Mouse (Mus musculus) CH12F3 (cell line): ENCODE results near the gene Rgs14.

Experiments
- in situ Hi-C: fragments of 300-500 bp; cut with MboI; formaldehyde crosslinking; loops from 2 replicates; pipeline ENCODE4 v1.14.3; 2020; ENCODE audit warnings: low sequenced_read_pairs

The Rgs14 gene

DNA sequence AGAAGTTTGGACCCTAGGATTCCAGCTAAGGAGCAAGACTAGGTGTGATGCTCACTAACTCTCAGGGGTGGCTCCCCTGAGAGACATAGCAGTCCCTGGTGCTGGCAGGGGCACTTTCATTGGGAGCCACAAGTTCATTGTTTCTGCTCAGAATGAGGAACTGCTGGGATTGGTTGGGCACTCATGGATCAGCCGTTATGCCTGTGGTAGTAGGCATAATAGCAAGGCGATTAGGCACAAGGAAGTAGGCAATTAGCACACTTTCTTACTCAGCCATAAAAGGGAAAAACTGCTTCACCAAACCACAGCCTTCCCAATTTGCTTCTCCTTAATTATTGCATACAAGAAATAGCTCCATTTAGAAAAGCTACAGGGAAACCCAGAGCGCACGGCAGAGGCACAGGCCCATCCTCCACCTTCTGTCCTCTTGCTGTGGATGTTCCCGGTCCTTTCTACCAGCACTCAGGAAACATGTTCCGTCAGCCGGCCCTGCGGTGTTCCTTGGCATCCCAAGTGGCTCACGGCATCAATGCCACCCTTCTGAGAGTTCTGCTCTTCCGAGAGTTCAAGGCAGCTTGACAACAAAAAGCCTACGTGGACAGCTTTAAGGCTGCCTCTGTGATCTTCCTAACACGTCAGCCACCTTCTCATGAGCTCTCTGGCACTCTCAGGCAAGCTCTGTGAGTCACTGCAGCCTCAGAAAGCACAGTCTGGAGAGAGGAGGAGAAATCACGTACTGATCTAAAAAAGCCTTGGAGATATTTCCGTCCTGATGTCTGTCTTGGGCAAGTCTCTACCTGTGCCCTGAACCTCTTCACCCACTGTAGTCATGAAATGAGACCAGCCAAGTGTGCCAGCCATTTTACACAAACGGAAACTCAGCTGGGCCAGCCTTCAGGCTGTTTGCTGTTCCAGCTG lies 34.7 kb downstream of the Rgs14 start:
- in situ Hi-C loops = no loop called here

DNA sequence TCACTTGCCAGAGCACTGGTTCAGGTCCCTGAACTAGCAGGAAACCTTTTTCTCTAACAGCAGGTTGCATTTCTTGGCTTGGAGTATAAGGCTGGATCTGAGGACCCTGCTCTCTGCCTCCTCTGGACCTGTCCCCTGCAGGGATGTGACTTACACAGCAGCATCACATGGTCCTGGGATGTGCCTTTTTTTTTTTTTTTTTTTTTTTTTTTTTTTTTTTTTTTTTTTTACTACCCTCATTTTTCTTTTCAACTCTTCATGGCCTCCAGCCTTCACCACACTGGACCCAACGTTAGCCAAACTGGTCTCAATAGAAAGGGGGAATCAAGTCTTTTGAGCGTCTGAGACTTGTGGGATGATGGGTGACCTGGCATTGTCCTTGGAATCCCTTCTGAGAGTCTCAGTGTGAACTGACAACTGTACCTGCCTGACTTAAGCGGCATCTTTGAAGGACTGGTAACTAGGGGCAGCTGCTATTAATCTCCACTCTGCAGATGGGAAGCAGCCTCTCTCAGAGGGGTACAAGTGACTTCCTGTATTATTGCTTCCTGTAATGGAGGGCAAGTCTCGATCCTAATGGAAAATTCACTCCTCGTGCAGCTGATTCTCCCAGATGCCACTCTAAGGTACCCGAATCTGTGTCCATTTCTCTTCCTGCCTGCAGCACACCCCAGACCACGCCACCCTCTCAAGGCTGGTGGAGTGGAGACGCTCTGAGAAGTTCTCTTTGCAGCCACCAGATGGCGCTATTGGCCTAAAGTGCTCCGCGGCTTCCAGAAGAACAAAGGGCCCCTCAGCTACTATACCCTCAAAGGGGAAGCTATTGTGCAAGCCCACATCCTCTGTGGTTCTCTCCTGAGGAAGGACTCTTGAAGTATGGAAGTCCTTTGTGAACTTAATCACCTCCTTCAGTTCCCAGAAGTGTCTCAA lies 35.6 kb downstream of the Rgs14 start:
- in situ Hi-C loops = no loop called here

DNA sequence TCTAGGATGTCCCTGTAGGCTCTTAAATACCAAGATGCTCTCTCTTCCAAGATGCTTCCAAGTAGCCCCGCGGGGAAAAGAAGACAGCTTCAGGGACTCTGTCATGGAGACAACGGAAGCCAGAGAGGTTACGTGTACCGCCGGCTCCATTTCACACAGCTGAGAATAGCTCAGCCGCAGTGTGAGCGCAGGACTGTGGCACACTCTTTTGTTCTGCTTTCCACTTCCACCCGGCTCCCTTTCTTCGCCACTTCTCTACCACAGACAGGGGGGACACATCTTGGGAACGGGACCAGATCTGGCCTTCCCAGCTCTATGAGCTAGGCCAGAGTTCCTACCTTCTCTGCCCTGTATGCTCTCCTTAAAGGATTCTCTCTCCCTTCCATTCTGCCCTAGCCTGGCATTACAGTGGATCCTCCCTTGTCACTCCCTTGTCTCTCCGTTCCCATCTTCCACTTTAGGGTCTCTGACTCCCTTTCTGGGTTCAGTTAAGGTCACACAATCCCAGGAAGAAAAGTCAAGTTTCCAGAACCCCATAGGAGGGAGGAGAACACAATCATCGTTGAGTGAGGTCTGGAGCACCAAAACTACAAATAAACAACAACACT lies 36.4 kb downstream of the Rgs14 start:
- in situ Hi-C loops = no loop called here

DNA sequence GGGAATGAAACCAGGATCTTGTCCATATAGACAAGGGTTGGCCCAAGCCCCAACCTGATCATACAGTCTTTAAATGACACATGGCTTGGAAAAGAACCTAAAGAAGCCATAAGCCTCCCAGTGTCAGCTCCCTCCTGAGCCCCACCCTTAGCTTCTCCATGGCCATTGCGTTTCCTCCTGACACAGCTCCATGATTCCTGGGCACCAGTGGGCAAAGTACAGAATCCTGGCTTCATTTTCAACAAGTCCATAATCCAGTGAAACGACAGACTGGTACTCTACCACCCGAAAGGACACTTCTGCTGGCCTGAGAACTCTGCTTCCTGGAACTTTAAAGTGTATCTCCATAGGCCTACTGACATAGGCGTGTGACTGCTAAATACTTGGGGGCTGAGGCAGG lies 37.8 kb downstream of the Rgs14 start:
- in situ Hi-C loops = no loop called here

DNA sequence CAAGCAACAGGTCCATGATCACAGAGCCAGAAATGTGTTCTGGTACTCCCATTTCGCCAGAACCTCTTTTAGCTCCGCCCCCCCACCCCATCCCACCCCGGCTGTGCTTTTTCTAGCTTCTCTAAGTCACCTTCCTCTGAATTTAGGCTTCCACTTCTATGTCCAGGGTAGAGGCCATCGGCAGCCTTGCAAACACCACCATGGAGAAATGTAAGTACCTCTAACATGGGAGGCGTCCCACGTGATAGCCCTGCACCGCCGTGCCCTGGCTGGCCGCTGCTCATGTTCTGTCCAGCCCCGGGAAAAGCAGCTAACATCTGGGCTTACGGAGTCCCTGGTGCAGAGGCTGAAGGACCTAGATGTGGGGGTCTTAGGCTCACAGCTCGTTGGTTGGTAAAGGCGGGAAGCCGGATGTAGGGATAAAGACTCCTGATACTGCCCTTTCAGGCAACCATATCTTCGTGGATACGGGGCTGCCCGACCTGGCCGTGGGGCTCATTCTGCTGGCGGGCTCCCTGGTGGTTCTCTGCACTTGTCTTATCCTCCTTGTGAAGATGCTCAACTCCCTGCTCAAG lies 39.1 kb downstream of the Rgs14 start:
- in situ Hi-C loops = no loop called here

DNA sequence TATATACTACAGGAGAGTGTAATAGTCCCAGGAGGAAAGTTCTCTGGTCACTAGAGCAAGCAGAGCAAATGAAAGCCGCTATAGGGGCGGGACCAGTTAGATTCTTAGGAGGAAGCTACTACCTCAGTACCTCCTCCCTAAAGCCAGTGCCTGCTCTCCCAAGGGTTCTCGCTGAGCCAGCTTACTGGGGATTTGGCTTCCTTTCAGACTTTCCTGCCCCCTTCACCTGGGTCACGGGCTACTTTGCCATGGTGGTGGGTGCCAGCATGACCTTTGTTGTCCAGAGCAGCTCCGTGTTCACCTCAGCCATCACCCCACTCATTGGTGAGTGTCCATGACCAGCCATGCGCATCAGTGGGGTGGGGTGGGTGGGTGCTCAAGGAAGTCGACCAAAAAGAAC lies 42.3 kb downstream of the Rgs14 start:
- in situ Hi-C loops = loop anchor here (10.0 kb wide), 1 partner anchor 113 kb away; the partner anchor contains the start of gene Dok3

DNA sequence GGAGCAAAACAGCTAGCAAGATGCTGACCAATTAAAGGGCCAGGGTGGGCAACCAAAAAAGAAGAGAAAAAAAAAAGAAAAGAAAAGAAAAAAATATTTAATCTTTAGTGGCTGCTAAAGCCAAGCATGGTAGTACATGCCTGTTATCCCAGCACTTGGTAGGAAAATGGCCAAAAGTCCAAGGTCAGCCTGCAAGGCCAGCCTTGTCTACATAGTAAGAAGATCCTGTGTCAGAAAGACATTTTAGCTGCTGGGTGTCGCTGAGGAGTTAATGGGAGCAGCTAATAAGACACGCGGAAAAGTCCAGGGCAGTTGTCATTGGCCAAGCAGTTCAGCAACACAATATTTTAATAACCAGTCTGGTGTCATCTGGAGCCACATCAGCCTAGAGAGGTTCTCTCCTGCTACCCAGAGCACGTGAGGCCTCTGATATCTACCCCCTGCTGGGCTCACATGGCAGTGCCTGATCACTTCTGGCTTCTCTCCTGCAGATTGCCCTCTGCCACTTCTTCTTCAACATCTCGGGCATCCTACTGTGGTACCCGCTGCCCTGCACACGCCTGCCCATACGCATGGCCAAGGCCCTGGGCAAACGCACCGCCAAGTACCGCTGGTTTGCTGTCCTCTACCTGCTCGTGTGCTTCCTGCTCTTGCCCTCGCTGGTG lies 43.2 kb downstream of the Rgs14 start:
- in situ Hi-C loops = loop anchor here (10.0 kb wide), 1 partner anchor 112 kb away; the partner anchor contains the start of gene Dok3

DNA sequence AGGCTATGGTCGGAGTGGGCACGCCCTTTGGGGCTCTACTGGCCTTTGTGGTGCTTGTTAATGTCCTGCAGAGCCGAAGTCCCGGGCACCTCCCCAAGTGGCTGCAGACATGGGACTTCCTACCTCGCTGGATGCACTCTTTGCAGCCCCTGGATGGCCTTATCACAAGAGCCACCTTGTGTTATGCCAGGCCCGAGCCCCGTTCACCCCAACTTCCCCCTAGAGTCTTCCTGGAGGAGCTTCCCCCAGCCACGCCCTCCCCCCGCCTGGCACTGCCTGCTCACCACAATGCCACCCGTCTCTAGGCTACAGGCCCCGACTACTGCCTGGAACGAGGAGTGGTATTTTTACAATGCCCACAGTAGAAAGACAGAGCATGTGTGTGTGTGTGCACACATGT lies 43.8 kb downstream of the Rgs14 start:
- in situ Hi-C loops = loop anchor here (10.0 kb wide), 1 partner anchor 111 kb away; the partner anchor contains the start of gene Dok3

DNA sequence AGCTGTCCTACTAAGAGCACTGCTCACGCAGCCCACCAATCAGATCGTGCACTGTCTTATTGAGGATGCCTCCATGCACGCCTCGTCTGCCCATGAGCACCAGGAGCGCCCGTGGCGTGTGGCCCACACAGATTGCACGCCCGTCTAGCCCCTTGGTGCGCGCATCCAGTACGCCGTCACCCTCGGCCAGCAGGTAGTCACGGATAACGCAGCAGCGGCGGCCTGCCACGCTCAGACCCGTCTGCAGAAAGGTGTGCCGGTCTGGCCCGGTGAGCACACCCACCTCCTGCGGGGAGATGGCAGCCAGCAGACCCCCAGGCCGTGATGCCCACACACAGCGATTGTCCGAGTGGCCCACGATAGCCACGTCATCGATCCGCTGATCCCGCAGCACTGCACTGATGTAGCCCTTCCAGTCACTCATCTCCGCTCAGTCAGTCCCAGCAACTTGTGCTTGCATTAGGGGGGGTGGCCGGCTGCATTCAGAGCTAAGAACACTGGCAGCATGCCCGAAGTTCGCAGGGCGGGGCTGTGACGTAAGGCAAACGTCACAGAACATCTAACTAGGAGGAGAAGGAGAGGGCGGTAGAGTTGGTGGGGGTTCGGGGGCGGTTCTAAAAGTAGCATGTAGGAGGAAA lies 45.3 kb downstream of the Rgs14 start, which contains the start of gene Pfn3:
Gene Pfn3 (minus strand): TSS at position 490 of the 638 bp plus-strand sequence.
- in situ Hi-C loops = loop anchor here (10.0 kb wide), 1 partner anchor 110 kb away; the partner anchor contains the start of gene Dok3

DNA sequence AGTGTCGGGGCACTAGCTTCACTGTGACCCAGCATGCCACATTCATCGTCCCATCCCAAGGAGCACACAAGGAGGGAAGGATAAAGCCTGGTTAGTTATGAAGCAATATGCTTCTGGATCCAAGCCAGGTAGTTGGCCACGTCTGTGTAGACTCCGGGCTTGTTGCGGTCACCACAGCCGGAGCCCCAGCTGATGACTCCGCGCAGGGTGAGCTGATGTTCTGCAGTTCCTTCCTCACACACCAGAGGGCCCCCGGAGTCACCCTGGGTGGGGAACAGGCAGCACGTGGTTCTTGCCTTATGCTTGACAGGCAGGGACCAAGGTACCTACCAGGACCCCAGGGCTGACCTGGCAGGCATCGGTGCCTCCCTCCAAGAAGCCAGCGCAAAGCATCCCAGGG lies 48.5 kb downstream of the Rgs14 start:
- in situ Hi-C loops = loop anchor here (10.0 kb wide), 1 partner anchor 107 kb away; the partner anchor contains the start of gene Dok3

DNA sequence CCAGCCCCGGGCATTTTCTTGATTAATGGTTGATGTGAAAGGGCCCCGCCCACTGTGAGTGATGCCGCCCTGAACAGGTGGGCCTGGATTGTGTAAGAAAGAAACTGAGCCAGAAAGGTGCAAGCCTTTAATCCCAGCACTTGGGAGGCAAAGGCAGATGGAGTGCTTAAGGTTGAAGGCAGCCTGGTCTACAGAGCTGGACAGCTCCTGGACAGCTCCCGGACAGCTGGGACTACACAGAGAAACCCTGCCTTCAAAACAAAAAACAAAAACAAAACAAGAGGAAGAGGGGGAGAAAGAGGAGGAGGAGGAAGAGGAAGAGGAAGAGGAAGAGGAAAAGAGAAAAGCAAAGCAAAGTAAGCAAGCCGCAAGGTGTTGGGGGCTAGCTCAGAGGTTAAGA lies 49.6 kb downstream of the Rgs14 start:
- in situ Hi-C loops = loop anchor here (10.0 kb wide), 1 partner anchor 106 kb away; the partner anchor contains the start of gene Dok3

DNA sequence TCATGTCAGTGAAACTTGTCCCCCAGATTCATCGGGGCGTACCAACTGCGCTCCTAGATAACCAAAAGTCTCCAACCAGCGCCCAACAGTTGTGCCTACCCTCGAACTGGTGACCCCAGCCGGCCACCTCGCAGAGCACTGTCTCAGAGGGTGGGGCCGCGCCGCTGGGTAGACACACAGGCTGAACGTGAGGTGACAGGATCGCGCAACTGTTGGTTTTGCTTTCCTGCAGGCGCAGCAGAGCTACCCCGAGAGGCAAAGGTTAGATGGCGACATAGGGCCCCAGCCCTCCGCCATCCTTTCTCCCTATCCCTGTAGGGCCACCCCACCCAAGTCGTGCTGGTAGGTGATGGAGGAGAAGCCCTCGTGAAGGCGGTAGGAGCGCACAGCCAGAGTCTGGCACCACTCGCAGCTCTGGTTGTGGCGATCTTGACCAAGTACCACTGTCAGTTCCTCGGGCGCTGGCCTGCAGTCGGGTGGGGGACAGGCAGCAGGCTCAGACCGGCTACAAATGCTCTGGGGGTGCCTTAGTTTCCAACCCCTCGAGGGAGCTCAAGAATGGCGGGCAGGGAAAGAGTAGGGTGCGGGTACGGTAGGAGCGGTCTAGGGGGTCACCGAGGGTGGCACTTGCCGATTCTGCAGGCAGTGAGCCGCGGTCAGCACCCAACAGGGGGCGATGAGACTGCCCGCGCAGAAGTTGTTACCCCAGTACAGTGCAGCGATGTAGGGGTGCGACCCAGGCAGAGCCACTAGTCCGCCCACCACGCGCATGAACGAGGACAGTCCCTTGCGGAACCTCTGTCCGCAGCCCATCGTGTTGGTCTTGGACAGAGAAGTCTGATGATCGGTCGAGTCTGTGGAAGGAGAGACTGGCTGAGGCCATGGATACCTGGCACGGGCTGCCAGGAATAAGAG lies 50.7 kb downstream of the Rgs14 start:
- in situ Hi-C loops = no loop called here

DNA sequence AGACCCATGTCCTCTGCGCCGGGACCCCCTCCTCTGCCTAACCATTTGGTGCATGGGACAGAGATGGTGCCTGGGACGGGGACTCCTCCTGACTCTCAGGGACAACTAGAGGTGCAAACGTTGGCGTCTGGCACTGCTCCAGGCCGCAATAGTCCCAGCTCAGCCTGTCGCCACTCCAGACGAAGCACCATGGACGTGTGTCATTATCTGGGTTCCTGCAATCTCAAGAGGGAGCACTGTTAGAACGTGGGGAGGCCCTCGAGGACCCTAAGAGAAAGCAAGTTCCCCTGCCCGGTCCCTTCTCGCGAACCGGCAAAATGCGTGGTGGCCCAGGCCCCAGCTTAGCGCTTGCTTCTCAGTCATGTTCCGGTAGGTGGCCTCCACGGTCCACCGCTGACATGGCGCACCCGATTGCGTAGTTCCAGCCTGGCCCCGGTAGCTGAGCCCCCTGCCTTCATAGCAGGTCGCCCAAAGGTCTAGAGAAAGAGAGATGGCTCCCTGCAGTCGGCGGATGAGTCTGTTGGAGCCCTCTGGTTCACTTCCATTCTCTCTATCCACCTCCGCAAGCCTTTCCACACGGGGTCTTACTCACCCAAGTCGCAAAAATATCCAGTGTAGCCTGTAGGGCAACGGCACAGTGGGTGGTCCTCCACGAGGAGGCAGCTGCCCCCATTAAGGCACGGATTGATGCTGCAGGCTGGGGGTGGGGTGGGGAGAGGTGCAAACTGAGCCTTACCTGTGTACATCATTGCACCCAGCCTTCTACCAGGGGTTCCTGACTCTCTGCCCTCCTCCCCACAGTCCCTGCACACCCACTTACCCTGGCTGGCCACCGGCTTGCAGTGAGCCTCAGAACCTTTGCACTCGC lies 51.6 kb downstream of the Rgs14 start:
- in situ Hi-C loops = no loop called here

DNA sequence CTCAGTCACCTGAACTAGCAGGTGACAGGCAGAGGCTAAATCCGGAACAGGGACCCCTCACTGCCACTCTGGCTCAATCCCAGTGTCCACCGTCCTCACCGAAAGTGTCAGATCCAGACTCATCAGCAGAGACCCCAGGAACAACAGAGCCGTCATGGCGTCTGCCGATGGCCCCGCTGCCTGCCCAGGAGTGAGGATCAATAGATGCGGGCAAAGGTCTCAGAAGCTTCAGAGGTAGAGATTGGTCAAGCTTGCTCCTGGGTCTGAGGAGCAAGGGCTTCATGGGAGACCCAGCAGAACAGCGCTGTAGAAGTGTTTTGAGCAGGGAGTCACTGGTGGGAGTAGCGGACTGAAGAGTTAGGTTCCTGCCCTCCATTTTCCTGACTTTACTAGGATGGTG lies 57.1 kb downstream of the Rgs14 start, which contains the start of gene F12:
Gene F12 (minus strand): TSS at position 181 of the 400 bp plus-strand sequence.
- in situ Hi-C loops = loop anchor here (5.0 kb wide), 1 partner anchor 41 kb away; no protein-coding TSS in a partner anchor

DNA sequence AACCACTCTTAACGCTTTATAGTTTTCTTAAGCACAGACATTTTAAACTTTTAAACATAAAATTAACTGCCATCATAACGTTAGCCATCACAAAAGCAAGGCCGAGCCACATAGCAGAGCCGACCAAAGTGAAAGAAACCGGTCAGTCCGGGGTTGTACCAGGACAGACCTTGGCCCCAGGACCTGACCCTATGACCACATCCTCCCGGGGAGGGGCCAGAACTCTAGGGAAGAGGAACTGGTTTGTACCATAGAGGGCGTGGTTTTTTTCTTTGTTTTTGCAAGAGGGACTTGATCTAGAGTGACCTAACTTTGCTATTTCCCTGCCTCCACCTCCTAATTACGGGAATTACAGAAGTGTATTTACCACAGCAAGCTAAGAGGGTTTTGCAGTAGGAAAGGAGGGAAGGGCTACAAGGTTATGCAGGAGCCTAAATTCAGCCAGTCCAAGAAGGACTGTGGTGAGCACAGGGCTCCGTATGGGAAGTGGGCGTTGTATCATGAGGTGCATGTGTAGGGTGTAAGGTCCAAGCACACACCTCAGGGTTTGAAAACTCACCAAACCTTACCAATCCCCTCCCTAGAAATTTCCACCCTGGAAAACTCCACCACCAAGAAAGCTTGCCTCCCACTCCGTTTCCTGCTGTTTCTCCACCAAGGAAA lies 59.8 kb downstream of the Rgs14 start:
- in situ Hi-C loops = loop anchor here (5.0 kb wide), 1 partner anchor 38 kb away; no protein-coding TSS in a partner anchor

DNA sequence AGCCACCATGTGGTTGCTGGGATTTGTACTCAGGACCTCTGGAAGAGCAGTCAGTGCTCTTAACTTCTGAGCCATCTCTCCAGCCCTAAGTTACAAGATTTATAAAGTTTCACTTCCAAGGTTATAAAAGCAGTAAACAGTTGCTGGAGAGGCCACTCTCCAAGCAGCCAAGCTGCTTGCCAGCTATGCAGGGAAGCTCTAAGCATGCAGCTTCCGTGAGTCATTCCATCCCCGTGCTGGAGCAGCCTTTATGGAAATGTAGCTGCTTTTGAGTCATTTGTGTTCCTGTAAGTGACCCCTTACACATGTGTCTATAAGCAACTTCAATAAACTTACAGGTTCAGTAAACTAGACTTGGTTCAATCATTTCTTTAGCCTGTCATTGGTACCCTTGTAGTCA lies 61.0 kb downstream of the Rgs14 start:
- in situ Hi-C loops = no loop called here
